8 mouse cellular contexts compared by ENCODE assay signal in the genomic region with DNA sequence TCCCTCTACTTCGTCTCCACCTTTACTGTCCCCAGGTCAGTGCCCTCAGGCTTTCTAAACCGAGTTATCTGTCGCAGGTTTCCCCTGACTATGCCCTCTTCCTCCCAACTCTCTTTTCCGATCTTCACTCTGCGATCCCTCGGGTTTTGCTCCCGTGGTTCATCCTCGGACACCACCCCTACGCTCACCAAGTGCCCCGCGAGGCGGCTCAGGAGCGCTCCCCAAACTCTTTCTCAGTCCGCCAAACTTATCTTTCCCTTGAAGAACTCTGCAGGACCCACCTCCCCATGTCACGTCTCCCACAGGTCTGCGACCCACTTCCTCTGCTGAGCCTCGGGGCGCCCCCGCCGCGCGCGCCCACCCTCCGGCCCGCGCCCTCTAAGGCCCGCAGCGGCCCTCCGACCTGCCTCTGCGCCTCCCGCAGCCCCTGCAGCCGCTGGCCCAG. TPM values are rescaled to one million over a fixed set of nuclear protein-coding genes. Genes with fewer than 3 reads are reported as not detected.
DNase-seq lines count a peak whose midpoint lies in the region; ATAC-seq and TF ChIP-seq lines count a peak whose summit lies in the region.

No protein-coding gene starts in this region.

- H3K4me2 ChIP-seq in forebrain, postnatal 0 days (ENCODE audit: low read depth), result peak overlapping the region; percentile 77
- peak overlapping the region; percentile 71 for H3K4me2 ChIP-seq in limb, embryonic 14.5 days (replicated peaks; ENCODE audit: low read depth, low read length, severe bottlenecking)
- peak overlapping the region; percentile 74 for H3K4me2 ChIP-seq in neural tube, embryonic 12.5 days (replicated peaks)

- H3K4me1 ChIP-seq in bone marrow, adult 2 months (ENCODE audit: control insufficient read depth, insufficient read depth, low read length), result peaks cover 1% of the 10 kb centered on the region; the same call in 1 of the 2 replicates
- 0 out of 2 replicates have a peak, but pooled peaks cover 5% of the 10 kb centered on the region for H3K4me1 ChIP-seq in forebrain, postnatal 0 days (ENCODE audit: insufficient read depth)
- peaks cover 9% of the 10 kb centered on the region for H3K4me1 ChIP-seq in limb, embryonic 14.5 days (ENCODE audit: control insufficient read depth, insufficient read depth, low read length)
- peaks cover 7% of the 10 kb centered on the region for H3K4me1 ChIP-seq in neural tube, embryonic 12.5 days

- no peaks in the 10 kb centered on the region for H3K27me3 ChIP-seq in forebrain, postnatal 0 days (ENCODE audit: insufficient read depth, low read length)
- H3K27me3 ChIP-seq in limb, embryonic 14.5 days (ENCODE audit: control insufficient read depth, insufficient read depth, low read length), result no peaks in the 10 kb centered on the region
- no peaks in the 10 kb centered on the region for H3K27me3 ChIP-seq in neural tube, embryonic 12.5 days (replicated peaks)

- DNase-seq in layer of hippocampus, adult 2 months (ENCODE audit: low spot score in 2 of 2), result no peak
- DNase-seq in layer of hippocampus, adult 9-11 months, result no peak
- no peak for DNase-seq in forebrain, postnatal 0 days
- no peak for DNase-seq in limb, embryonic 14.5 days (ENCODE audit: low spot score)
- DNase-seq in layer of hippocampus, postnatal 14 days (ENCODE audit: low spot score in 2 of 2), result no peak
- no peak for DNase-seq in thymus, postnatal 0 days (ENCODE audit: low spot score)

- peak; percentile 69; the same call in 1 of the 2 replicates for ATAC-seq in forebrain, postnatal 0 days
- peak; percentile 24 for ATAC-seq in limb, embryonic 14.5 days (ENCODE audit: low FRiP score, low read depth)
- peak; percentile 76 for ATAC-seq in neural tube, embryonic 12.5 days (ENCODE audit: low FRiP score, low read depth)

- no peaks in the 10 kb centered on the region for H3K36me3 ChIP-seq in forebrain, postnatal 0 days (ENCODE audit: insufficient read depth)
- H3K36me3 ChIP-seq in limb, embryonic 14.5 days (ENCODE audit: control insufficient read depth, insufficient read depth, low read length), result peaks cover 6% of the 10 kb centered on the region; the same call in 1 of the 2 replicates
- no peaks in the 10 kb centered on the region for H3K36me3 ChIP-seq in neural tube, embryonic 12.5 days

- peak overlapping the region; percentile 97 for H3K27ac ChIP-seq in layer of hippocampus, adult 2 months
- H3K27ac ChIP-seq in bone marrow, adult 2 months (ENCODE audit: control insufficient read depth, insufficient read depth, low read depth, low read length, poor library complexity), result peak overlapping the region; percentile 97
- 0 out of 2 replicates have a peak overlapping the region, but pooled peaks have one; percentile 46 for H3K27ac ChIP-seq in forebrain, postnatal 0 days (ENCODE audit: low read depth, low read length)
- H3K27ac ChIP-seq in limb, embryonic 14.5 days (replicated peaks; ENCODE audit: low read depth, low read length), result peak overlapping the region; percentile 93
- peak overlapping the region; percentile 57; the same call in 1 of the 2 replicates for H3K27ac ChIP-seq in neural tube, embryonic 12.5 days

- peak overlapping the region; percentile 79 for H3K9ac ChIP-seq in forebrain, postnatal 0 days
- H3K9ac ChIP-seq in limb, embryonic 14.5 days (ENCODE audit: low read depth, low read length, severe bottlenecking), result peak overlapping the region; percentile 95
- peak overlapping the region; percentile 94 for H3K9ac ChIP-seq in neural tube, embryonic 12.5 days

- under 1% methylated on average over 32 of the region's 32 CpGs for WGBS in bone marrow, adult 2 months
- under 1% methylated on average over 31 of the region's 32 CpGs for WGBS in forebrain, postnatal 0 days
- WGBS in limb, embryonic 14.5 days, result under 1% methylated on average over 30 of the region's 32 CpGs
- under 1% methylated on average over 32 of the region's 32 CpGs for WGBS in neural tube, embryonic 12.5 days

- no peak for TF ChIP-seq CTCF in layer of hippocampus, adult 2 months (conservative IDR thresholded peaks at IDR 0.05)
- no peak for TF ChIP-seq CTCF in bone marrow, adult 2 months (IDR thresholded peaks at IDR 0.05; ENCODE audit: control insufficient read depth, insufficient read depth, low read length)
- no peak for TF ChIP-seq CTCF in forebrain, postnatal 0 days (IDR thresholded peaks at IDR 0.05; ENCODE audit: low read depth)

- H3K9me3 ChIP-seq in forebrain, postnatal 0 days (ENCODE audit: low read length), result no peaks in the 10 kb centered on the region
- no peaks in the 10 kb centered on the region for H3K9me3 ChIP-seq in limb, embryonic 14.5 days (ENCODE audit: control insufficient read depth, low read length)
- H3K9me3 ChIP-seq in neural tube, embryonic 12.5 days, result no peaks in the 10 kb centered on the region

- no peak for TF ChIP-seq POLR2A in bone marrow, adult 2 months (IDR thresholded peaks at IDR 0.05; ENCODE audit: borderline replicate concordance, control insufficient read depth, low read depth, low read length)
- TF ChIP-seq POLR2A in limb, embryonic 14.5 days (IDR thresholded peaks at IDR 0.05; ENCODE audit: borderline replicate concordance, extremely low read depth, insufficient read depth, insufficient read length), result no peak

- H3K4me3 ChIP-seq in layer of hippocampus, adult 2 months, result peak overlapping the region; percentile 90
- peak overlapping the region; percentile 94 for H3K4me3 ChIP-seq in bone marrow, adult 2 months (replicated peaks; ENCODE audit: control insufficient read depth, low read depth, low read length)
- H3K4me3 ChIP-seq in forebrain, postnatal 0 days (ENCODE audit: low read depth, low read length), result peak overlapping the region; percentile 77
- H3K4me3 ChIP-seq in limb, embryonic 14.5 days (replicated peaks; ENCODE audit: low read length), result peak overlapping the region; percentile 94
- peak overlapping the region; percentile 90 for H3K4me3 ChIP-seq in neural tube, embryonic 12.5 days

RNA-seq across cellular contexts. Expression of a gene that starts 0.4 kb away (rescaled TPM):
- total RNA-seq in layer of hippocampus, adult 2 months (2021), result 10 to 100 TPM; 25.7 to 26.2 TPM
- polyA plus RNA-seq in bone marrow, adult 2 months (2011; ENCODE audit: insufficient read depth, insufficient read length, low replicate concordance, missing spikeins), result 35.5 and 47.8 TPM in 2 replicates
- 11.2 and 12.0 TPM in 2 replicates for total RNA-seq in forebrain, postnatal 0 days (2014; rRNA removed)
- polyA plus RNA-seq in forebrain, postnatal 0 days (2015; fragmentation: Nextera tagmentation; extraction: Ambion mirVana), result 9.6 TPM in 2 replicates
- 33.4 and 34.9 TPM in 2 replicates for polyA plus RNA-seq in limb, embryonic 14.5 days (2012; rRNA removed)
- 44.1 and 45.6 TPM in 2 replicates for polyA plus RNA-seq in limb, embryonic 14.5 days (2014; fragmentation: Nextera tagmentation; extraction: Ambion mirVana)
- 24.0 and 25.2 TPM in 2 replicates for polyA plus RNA-seq in neural tube, embryonic 12.5 days (2016; fragmentation: Nextera tagmentation; extraction: Ambion mirVana)
- 10 to 100 TPM; 18.3 to 22.1 TPM for total RNA-seq in layer of hippocampus, postnatal 14 days (2021)
- 110 and 116 TPM in 2 replicates for polyA plus RNA-seq in thymus, postnatal 0 days (2015; fragmentation: Nextera tagmentation; extraction: Ambion mirVana)

RNA-seq across cellular contexts. Expression of a gene that starts 8.8 kb away (rescaled TPM):
- total RNA-seq in layer of hippocampus, adult 2 months (2021), result 1 to 10 TPM; 3.6 to 4.2 TPM
- 19.4 and 23.1 TPM in 2 replicates for polyA plus RNA-seq in bone marrow, adult 2 months (2011; ENCODE audit: insufficient read depth, insufficient read length, low replicate concordance, missing spikeins)
- 8.9 and 10.6 TPM in 2 replicates for total RNA-seq in forebrain, postnatal 0 days (2014; rRNA removed)
- 1.9 and 3.2 TPM in 2 replicates for polyA plus RNA-seq in forebrain, postnatal 0 days (2015; fragmentation: Nextera tagmentation; extraction: Ambion mirVana)
- polyA plus RNA-seq in limb, embryonic 14.5 days (2012; rRNA removed), result 13.1 and 13.8 TPM in 2 replicates
- 11.1 and 12.4 TPM in 2 replicates for polyA plus RNA-seq in limb, embryonic 14.5 days (2014; fragmentation: Nextera tagmentation; extraction: Ambion mirVana)
- polyA plus RNA-seq in neural tube, embryonic 12.5 days (2016; fragmentation: Nextera tagmentation; extraction: Ambion mirVana), result 9.4 and 9.5 TPM in 2 replicates
- total RNA-seq in layer of hippocampus, postnatal 14 days (2021), result 1 to 10 TPM; 3.8 to 4.7 TPM
- 14.9 and 15.7 TPM in 2 replicates for polyA plus RNA-seq in thymus, postnatal 0 days (2015; fragmentation: Nextera tagmentation; extraction: Ambion mirVana)

Comparison
In these comparisons a context has a peak if more than half of its experiments do, and no peak if none do; other contexts are left out.
1. H3K27ac ChIP-seq: peak in every context shown above with its lines; median percentile 97 in layer of hippocampus, adult 2 months; 97 in bone marrow, adult 2 months; 93 in limb, embryonic 14.5 days; 57 in neural tube, embryonic 12.5 days; 46 in forebrain, postnatal 0 days.
2. ATAC-seq: peak in every context shown above with its lines; median percentile 76 in neural tube, embryonic 12.5 days; 69 in forebrain, postnatal 0 days; 24 in limb, embryonic 14.5 days.